Mouse (Mus musculus): Measurements from ENCODE around the gene Cym. TPM values are rescaled to one million over a fixed set of nuclear protein-coding genes. Genes with fewer than 3 reads are reported as not detected.

The Cym gene
- polyA plus RNA-seq (2015; fragmentation: Nextera tagmentation; extraction: Ambion mirVana) = 2.7 and 4.6 TPM in 2 replicates

DNA sequence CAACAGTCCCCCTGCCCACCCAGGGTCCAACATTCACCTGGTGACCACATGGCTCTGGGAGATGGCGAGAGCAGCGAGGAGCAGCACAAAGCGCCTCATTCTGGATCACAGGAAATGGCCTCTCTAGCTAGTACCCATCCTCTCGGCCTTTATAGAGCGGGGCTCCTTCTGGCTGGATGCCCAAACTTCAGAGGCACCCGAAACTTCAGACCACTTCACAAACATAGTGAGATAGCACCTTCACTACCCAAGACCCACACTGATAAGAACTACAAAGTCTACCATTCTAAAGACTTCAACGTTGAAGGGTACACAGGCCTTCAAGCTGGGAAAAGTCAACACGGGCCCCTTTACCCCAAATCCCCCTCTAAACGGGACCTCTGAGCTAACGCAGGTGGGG is at the start of gene Cym:
Gene Cym (minus strand): TSS at position 125 of the 400 bp plus-strand sequence.

DNA sequence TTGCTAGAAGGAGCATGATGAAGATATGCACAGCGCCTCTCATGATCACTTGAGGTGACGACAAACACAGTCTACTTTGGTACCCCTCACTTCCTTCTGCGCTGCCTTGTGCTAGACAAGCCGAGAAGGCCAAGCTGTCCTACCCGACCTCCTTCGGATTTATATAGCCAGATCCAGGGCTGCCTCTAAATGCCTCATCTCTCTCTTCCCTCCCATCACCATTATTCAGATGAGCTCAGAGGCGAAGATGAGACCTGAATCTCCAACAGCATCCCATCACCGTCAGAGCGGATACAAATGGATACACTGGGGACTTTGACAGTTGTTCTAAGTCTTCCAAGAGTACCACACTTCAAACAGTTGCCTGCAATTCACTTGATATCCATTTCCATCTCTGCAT is 18.1 kb upstream of the Cym start, which contains the start of gene Prok1:
Gene Prok1 (minus strand): TSS at position 101 of the 400 bp plus-strand sequence.

DNA sequence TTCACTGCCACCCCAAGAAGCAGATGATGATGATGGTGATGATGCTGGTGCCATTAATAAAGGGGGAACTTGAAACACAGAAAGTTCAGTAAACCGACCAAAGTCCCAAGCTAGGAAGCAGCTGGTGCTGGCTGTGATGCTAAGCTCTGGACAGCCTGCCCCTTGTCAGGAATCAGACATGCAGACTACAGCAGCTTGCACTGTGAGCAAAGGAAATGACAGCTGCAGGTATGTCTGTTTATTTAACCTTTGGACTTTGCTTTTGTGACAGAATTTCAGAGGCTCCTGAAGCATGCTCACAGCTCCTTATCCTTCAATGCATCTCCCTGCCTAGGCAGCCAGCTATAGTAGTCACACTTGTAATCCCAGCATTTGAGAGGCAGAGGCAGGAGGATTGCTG is 9.0 kb upstream of the Cym start, which contains the start of gene A630076J17Rik:
Gene A630076J17Rik (plus strand): TSS at position 88 of the 400 bp plus-strand sequence.

DNA sequence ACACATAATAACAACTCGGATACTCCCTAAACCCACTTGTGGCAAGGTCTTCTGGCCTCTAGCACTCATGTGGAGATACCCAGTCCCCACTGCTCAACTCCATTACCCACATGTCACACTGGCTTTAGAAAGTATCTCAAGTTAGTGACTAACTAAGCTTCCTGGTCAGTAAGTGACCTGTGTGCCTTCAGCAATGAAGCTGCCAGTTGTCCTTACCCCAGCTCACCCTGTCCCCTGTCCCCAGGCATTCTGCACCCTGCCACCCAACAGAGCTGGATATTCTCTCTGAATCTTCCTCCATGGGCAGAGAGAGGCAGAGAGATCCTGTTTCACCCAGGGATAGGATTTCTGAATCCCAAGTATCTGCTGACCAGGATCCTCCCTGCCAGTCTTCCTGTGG is 38.8 kb downstream of the Cym start, which contains the start of gene Kcna10:
Gene Kcna10 (plus strand): TSS at position 301 of the 400 bp plus-strand sequence.

Other genes with a start within 250 kb of the Cym start
- gene Kcna3, start 185.6 kb downstream of the Cym start, polyA plus RNA-seq (2015; fragmentation: Nextera tagmentation; extraction: Ambion mirVana) = 0.82 and 1.2 TPM in 2 replicates
- gene Kcna2, start 120.6 kb downstream of the Cym start, polyA plus RNA-seq (2015; fragmentation: Nextera tagmentation; extraction: Ambion mirVana) = 0.01 and 0.05 TPM in 2 replicates
- gene Kcna10, start 38.7 kb downstream of the Cym start, polyA plus RNA-seq (2015; fragmentation: Nextera tagmentation; extraction: Ambion mirVana) = not detected in 2 replicates
- not detected in 2 replicates for gene A630076J17Rik, start 8.9 kb upstream of the Cym start, polyA plus RNA-seq (2015; fragmentation: Nextera tagmentation; extraction: Ambion mirVana)
- gene Prok1, start 18.0 kb upstream of the Cym start, polyA plus RNA-seq (2015; fragmentation: Nextera tagmentation; extraction: Ambion mirVana) = 0.06 TPM in 1 of 2 replicates, not detected in the other
- 125 and 136 TPM in 2 replicates for gene Lamtor5, start 57.1 kb upstream of the Cym start, polyA plus RNA-seq (2015; fragmentation: Nextera tagmentation; extraction: Ambion mirVana)
- gene Slc16a4, start 69.5 kb upstream of the Cym start, polyA plus RNA-seq (2015; fragmentation: Nextera tagmentation; extraction: Ambion mirVana) = 1.4 and 1.5 TPM in 2 replicates
- gene Rbm15, start 111.9 kb upstream of the Cym start, polyA plus RNA-seq (2015; fragmentation: Nextera tagmentation; extraction: Ambion mirVana) = 13.9 and 14.6 TPM in 2 replicates
- gene Kcnc4, start 237.8 kb upstream of the Cym start, polyA plus RNA-seq (2015; fragmentation: Nextera tagmentation; extraction: Ambion mirVana) = 0.06 and 0.10 TPM in 2 replicates